Mouse (Mus musculus) fibroblast of lung, adult 2 months (primary cell): ENCODE results near the gene Tmem178b.

Source experiments
- DNase-seq: peaks from one replicate; pipeline ENCODE4 v3.0.0-alpha.2; 2011; ENCODE audit warnings: low read depth

The Tmem178b gene

GRCm38 (mm10) chr6:39919011-39919709, 46.1 kb downstream of the Tmem178b start:
- DNase-seq, result no peak

DNA sequence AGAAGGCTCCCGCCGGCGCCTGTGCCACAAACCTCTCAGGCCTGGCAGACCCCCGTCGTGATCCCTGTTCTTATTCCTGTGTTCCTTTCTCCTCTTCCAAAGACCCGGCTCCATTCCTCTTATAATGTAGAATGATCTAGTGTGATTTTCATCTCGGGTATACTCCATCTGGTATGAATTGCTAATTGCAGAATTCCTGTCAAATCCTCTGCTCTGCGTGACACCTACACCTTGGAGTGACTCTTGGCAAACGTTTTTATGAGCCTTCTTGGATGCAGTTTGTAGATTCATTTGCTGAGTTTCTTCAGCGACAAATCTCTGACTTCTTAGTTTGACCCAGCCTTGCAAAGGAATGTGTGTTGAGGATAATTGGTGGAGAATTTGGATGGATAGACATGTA, 53.4 kb downstream of the Tmem178b start:
- DNase-seq, result no peak

GRCm38 (mm10) chr6:39936590-39936989, 63.5 kb downstream of the Tmem178b start:
- no peak for DNase-seq

- no peak for DNase-seq
These were observed 67.8 kb downstream of the Tmem178b start for GRCm38 (mm10) chr6:39940920-39941319.

DNA sequence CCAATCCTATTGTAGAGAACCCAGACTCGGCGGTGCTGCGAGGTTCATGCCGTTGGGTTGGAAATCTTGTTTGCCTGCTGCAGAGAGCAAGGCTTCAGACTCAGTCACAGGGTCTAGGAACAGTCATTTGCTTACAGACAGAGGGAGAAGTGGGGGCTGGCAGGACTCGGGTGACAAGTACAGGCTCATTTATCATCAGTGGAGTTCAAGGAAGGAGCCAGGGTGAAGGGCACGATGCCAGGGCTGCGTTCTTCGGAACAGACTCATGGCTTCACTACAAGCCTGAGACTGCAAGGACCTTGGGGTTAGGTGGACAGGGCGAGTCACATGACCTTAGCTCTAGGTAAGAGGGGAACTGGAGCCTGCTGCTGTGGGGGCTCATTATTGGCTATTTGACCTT, 71.8 kb downstream of the Tmem178b start:
- DNase-seq, result no peak

DNA sequence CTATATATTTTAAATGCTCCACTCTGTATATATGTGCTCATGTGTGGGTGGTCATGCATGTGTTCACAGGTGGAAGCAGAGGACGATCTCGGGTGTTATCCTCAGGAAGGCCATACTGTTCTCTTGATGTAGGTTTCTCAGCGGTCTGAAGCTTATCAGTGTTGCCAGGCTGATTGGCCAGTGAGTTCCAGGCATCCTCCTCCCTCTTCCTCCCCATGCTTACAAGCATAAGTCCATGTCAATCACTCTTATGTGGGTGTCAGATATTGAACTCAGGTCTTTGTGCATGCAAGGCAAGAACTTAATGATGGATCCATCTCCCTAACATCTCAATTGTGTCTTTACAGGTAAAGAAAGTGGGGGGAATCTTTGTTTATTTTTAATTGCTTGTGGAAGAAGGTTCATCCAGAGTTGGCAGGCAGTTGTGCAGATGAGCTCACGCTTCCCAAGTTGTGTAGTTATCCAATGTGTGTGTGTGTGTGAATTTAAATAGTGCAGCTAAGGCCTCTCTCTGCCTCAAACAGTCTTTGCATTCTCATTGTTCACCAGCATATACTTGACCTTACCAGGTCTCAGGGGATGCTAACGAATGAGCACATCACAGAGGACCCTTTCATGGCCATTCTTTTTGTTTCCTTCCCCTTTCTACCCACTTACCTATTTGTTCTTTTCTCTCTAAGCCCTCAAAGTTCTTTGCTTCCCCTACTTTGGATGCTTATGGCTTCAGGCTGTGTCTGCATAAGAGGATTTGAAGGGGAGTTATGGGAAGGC, 72.8 kb downstream of the Tmem178b start:
- DNase-seq, result no peak

DNA sequence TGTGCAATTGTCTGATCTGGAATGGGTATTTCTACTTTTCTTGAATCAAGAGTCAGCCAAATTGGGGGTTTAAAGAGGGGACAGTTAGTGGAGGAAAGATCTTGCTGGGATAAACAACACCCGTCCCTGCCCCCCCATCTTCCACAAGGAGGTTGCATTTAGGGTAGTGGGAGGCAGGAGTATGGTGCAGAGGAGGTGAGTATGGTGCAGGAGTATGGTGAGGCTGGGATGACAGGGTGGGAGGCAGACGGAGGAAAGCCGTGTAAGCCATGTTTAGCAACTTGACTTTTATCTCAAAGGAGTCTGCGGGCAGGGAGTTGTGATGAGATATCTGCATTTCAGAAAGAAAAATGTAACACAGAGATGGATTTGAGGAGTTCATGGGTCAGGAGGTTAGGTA, 73.5 kb downstream of the Tmem178b start:
- DNase-seq, result no peak

DNA sequence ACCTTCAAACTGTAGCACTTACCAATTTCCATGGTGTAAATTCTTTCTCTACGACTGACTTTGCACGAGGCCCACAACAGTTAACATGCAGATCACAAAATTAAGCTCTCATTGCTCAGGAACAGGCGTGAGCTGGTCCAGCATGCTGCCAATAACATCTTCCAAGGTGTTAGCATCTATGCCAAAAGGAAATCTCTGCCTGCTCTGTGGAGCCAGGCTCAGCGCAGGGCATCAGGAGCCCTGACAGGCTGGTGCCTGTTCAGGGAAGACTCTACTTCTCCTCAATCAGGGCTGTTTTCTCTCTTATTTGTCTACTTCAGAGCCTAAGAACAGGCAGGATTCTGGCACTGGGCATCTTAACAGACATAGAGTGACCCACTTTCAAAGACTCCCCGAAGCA, 80.9 kb downstream of the Tmem178b start:
- DNase-seq, result no peak

GRCm38 (mm10) chr6:39955211-39955610, 82.1 kb downstream of the Tmem178b start:
- no peak for DNase-seq

DNA sequence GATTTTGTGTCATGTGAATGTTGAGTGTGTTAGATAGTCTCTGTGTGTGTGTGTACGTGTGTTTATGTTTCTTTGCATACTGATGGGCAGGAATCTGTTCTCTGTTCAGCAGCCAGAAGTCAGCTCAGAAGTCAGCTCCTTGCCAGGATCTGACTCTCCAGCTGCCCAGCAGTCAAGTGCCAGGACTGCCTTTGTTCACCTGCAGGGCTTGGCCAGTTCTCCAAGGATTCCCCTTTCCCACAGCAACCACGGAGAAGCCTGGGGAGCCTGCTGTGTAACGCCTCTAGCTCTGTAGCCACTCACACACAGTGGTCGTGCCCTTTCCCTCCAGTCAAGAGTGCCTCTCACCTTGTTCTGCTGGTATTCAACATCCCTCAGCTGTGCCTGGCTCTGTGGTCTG, 91.5 kb downstream of the Tmem178b start:
- no peak for DNase-seq

DNA sequence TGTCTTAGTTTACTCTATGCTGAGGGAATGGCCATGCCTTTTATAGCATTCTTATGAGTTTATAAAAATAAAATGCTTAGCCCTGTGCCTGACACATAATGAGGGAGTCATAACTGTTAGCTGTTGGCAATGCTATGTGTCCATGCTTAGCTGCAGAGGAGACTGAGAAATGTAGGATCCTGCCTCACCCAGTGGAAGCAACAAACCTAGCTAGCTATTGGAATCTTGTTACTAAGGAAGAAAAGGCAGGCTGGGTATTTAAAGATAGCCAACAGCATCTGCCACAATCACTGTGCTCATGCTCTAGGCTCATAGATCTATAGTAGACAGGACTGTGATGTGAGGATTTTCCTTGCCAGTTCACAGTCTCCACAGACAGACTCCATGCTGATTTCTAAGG, 97.2 kb downstream of the Tmem178b start:
- DNase-seq, result no peak

GRCm38 (mm10) chr6:39978942-39979341, 105.9 kb downstream of the Tmem178b start:
- DNase-seq, result no peak

DNA sequence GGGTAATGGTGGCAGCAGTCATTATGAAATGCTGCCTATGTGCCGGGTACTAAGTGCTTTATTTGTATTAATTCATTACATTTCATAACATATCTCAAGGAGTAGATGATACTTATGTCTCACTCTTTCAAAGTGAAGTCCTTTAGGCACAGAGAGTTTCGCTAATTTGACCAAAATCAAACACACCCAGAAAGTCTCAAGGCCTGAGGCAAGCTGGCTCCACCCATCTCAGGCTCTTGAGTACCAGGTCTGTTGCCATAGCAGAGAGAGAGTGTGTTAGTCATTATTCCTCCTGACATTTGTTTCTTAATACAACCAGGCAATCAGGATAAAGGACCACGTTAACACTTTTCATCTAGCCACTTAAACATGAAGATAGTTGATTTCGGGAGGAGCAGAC, 117.7 kb downstream of the Tmem178b start:
- no peak for DNase-seq

GRCm38 (mm10) chr6:39991922-39992321, 118.9 kb downstream of the Tmem178b start:
- no peak for DNase-seq

DNA sequence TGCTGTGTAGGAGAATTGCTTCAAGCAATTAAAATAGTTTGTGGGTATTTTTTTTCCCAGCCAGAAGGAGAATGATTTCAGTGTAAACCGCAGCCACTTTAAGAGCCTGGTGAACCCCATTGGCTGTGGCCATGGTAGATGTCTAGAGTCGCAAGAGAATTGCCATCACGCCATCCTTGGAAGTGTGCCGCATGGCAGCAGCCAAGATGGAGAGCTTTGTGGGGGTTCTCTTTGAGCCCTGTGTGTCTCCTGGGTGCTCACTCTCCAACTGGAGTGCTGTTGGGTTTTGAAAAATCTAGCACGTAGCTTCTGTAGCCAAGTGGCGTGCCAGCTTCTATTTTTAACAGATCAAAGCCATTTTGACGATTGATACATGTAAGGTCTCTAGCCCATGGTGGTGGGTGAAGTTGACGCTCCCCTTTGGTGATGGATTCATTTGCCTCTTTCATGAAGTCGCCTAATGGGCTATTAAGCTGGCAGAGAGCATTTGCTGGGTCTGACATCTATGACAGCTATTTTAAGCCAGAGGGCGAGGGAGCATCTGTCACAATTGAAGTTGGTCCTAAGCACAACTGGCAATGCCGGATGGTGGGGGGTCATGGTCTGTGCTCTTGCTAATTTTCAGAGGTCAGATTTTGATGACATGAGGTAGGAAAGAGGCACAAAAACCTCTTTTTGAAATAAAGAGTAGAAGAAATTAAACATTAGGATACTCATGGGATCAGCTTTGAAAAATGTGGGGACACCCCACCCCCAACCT, 133.1 kb downstream of the Tmem178b start:
- DNase-seq, result no peak

DNA sequence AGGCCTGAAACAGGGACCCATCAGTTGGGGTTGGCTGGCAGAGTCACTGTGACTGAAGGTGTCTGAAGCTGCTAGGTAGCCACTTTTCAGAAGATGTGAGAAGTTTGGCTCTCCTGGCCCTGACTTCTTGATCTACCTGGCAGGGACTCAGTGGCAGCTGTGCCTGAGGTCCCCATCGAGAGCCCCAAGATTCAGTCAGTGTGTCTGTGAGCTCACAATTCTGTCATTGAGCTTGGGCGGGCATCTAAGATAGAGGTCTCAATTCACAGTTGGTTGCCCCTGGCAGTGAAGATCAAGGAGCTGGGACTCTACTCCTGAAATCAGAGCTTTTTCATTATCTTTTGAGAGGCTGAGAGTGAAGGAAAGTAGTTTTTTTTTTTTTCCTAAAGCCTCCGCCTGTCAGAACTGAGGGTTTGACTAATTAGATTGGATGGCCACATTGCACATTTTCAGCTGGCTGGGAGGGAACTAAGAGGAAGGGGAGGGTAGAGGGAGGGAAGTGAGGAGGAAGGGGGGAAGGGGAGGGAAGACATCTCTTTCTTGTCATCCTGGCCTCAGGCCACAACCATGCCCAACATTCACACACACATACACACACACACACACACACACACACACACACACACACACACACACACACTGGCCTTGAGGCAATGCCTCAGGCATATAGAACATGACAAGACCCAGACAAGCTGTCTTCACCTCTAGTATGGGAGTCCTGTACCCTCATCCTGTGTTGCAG, 135.3 kb downstream of the Tmem178b start:
- DNase-seq, result no peak

- DNase-seq, result no peak
These were observed 136.6 kb downstream of the Tmem178b start for GRCm38 (mm10) chr6:40009718-40010117.

DNA sequence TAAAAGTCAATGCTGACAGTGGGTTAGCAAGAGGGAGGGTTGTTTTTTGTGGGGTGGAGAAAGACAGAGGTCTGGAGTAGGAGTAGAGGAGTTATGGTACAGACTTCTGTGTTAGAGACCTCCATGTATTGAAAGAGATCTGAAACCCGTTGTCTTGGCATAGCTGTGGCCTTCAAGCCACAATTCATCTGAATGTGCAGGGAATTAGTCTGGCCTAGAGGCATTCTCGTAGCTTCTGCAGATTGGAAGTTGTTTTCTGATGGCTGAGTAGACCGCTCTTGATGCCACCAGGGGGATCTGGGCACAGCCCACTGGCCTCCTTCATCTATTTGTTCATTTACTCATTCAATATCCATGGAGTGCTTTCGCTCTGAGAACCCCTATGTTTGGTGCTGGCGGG, 138.0 kb downstream of the Tmem178b start:
- DNase-seq, result no peak

GRCm38 (mm10) chr6:40011609-40012008, 138.5 kb downstream of the Tmem178b start:
- no peak for DNase-seq

GRCm38 (mm10) chr6:40013407-40013806, 140.3 kb downstream of the Tmem178b start:
- no peak for DNase-seq

GRCm38 (mm10) chr6:40015185-40015584, 142.1 kb downstream of the Tmem178b start:
- no peak for DNase-seq
